Mouse (Mus musculus) forebrain, embryonic 16.5 days (tissue): Measurements from ENCODE around the gene Olfr223. TPM values are rescaled to one million over a fixed set of nuclear protein-coding genes. Genes with fewer than 3 reads are reported as not detected.
A peak's percentile ranks its signal among the peaks of the same experiment; 100 is the strongest.
"Not testable (repeated sequence)": the region's sequence is repeated elsewhere in the genome, so short reads cannot be mapped to it uniquely, and the experiment has no call there.

ENCODE experiments used
- ATAC-seq: fragments of 200-750 bp; cut with Nextera tagmentation; 2 replicates; pipeline ENCODE4 v1.8.0; 2017; ENCODE audit warnings: mild to moderate bottlenecking, moderate library complexity
- H3K27ac ChIP-seq: fragments of 300-500 bp; sonication (generic); 2 replicates; pipeline ENCODE4 v1.5.1; 2014; ENCODE audit warnings: low read length, control low read depth
- H3K27me3 ChIP-seq: fragments of 300-500 bp; sonication (generic); replicated peaks from 2 replicates; pipeline ENCODE4 v1.6.1; 2014; ENCODE audit warnings: low read length; ENCODE audit not compliant: control insufficient read depth, insufficient read depth
- H3K36me3 ChIP-seq: fragments of 300-500 bp; sonication (generic); 2 replicates; pipeline ENCODE4 v1.6.1; 2014; ENCODE audit not compliant: control insufficient read depth, insufficient read depth
- H3K4me1 ChIP-seq: fragments of 300-500 bp; sonication (generic); replicated peaks from 2 replicates; pipeline ENCODE4 v1.6.1; 2014; ENCODE audit warnings: low read length; ENCODE audit not compliant: control insufficient read depth, insufficient read depth
- H3K4me2 ChIP-seq: fragments of 300-500 bp; sonication (generic); 2 replicates; pipeline ENCODE4 v1.6.1; 2014; ENCODE audit warnings: mild to moderate bottlenecking, low read length, control low read depth
- H3K4me3 ChIP-seq: fragments of 300-500 bp; sonication (generic); replicated peaks from 2 replicates; pipeline ENCODE4 v1.5.1; 2014; ENCODE audit warnings: mild to moderate bottlenecking, low read length, control low read depth
- H3K9ac ChIP-seq: fragments of 300-500 bp; sonication (generic); replicated peaks from 2 replicates; pipeline ENCODE4 v1.6.1; 2014; ENCODE audit warnings: low read depth, low read length, control low read depth
- H3K9me3 ChIP-seq: fragments of 300-500 bp; sonication (generic); 2 replicates; pipeline ENCODE4 v1.6.1; 2016; ENCODE audit warnings: low read length; ENCODE audit not compliant: control insufficient read depth
- WGBS: fragments of 180-500 bp; shearing (Covaris S2); extraction: QIAGEN DNeasy Blood & Tissue Kit; methylation state at CpG from one replicate; pipeline ENCODE4 v1.1.7; 2014; 5-methylcytosine and 5-hydroxymethylcytosine counted together
- polyA plus RNA-seq: library from polyadenylated mRNA; unstranded; fragments of >200 nt; fragmentation: Nextera tagmentation; extraction: Ambion mirVana; gene quantifications from 2 replicates; pipeline ENCODE4 v1.2.1, GENCODE M21; 2015

Gene Olfr223
- polyA plus RNA-seq, 1 experiment from 2014 or later, result not detected

- no peak overlapping the region for H3K4me2 ChIP-seq
- 17% methylated on average over 5 of the region's 5 CpGs for WGBS
These were observed 39.9 kb upstream of the Olfr223 start for GRCm38 (mm10) chr11:59633037-59633436.

DNA sequence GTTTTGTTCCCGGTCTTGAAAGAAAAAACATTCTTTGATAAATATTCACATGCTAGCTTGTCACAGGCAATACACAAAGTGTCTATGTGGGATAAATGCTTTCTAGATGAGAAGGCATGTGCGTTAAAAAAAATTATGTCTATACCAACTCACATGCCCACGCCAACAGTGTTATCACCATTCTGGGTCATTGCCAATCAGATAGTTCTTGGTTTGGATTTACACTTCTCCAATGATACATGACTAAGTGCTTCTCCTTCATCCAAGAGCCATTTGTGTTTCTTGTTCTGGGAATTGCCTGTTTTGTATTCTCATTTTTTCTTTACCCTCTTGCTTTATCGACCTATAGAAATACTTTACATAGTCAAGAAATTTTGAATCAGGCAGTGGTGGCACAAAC lies 38.9 kb upstream of the Olfr223 start:
- Histone ChIP-seq H3K4me1 (no peaks in the 10 kb centered on the region), H3K9ac (no peak overlapping the region), H3K27ac (no peak overlapping the region), H3K4me2 (no peak overlapping the region), H3K36me3 (no peaks in the 10 kb centered on the region), H3K27me3 (no peaks in the 10 kb centered on the region), H3K9me3 (no peaks in the 10 kb centered on the region), H3K4me3 (no peak overlapping the region)
- no peak for ATAC-seq
- WGBS, result 82% methylated on average over 4 of the region's 4 CpGs

More at GRCm38 (mm10) chr11:59633037-59633436, 39.9 kb upstream of the Olfr223 start:
- Histone ChIP-seq H3K4me1 (no peaks in the 10 kb centered on the region), H3K9me3 (no peaks in the 10 kb centered on the region), H3K36me3 (no peaks in the 10 kb centered on the region), H3K9ac (no peak overlapping the region), H3K27me3 (no peaks in the 10 kb centered on the region), H3K4me3 (no peak overlapping the region), H3K27ac (no peak overlapping the region)
- no peak for ATAC-seq

GRCm38 (mm10) chr11:59629871-59630270 lies 36.8 kb upstream of the Olfr223 start:
- WGBS, result 58% methylated on average over 5 of the region's 5 CpGs
- Histone ChIP-seq H3K27ac (no peak overlapping the region), H3K9me3 (no peaks in the 10 kb centered on the region), H3K4me2 (no peak overlapping the region), H3K4me1 (no peaks in the 10 kb centered on the region), H3K27me3 (no peaks in the 10 kb centered on the region), H3K36me3 (no peaks in the 10 kb centered on the region), H3K9ac (no peak overlapping the region), H3K4me3 (no peak overlapping the region)
- ATAC-seq, result no peak

GRCm38 (mm10) chr11:59628177-59628576 lies 35.1 kb upstream of the Olfr223 start:
- Histone ChIP-seq H3K4me3 (no peak overlapping the region), H3K9me3 (no peaks in the 10 kb centered on the region), H3K36me3 (no peaks in the 10 kb centered on the region), H3K27me3 (no peaks in the 10 kb centered on the region), H3K4me2 (no peak overlapping the region), H3K27ac (no peak overlapping the region), H3K4me1 (no peaks in the 10 kb centered on the region), H3K9ac (no peak overlapping the region)
- ATAC-seq, result no peak
- WGBS, result 91% methylated on average over 5 of the region's 5 CpGs

DNA sequence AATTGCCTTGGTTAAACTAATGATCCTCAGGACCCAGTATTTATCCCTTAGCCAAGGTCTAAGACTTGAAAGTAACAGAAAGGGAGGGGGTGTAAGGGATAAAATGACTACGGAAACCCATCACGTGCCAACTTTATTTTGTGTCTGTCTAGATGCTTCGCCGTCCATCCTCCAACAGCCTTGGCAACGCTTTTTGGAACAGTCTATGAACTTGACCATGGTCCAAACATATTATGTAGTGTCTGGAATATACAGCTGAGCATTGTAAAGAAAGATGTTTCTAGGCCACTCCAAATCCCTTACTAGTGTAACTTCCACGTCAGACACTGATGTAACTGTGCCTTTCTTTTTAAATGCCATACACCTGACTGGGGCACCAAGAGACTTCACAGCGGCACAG lies 33.1 kb upstream of the Olfr223 start:
- Histone ChIP-seq H3K4me3 (no peak overlapping the region), H3K9ac (no peak overlapping the region), H3K27ac (no peak overlapping the region), H3K4me2 (no peak overlapping the region), H3K27me3 (no peaks in the 10 kb centered on the region), H3K36me3 (no peaks in the 10 kb centered on the region), H3K9me3 (no peaks in the 10 kb centered on the region), H3K4me1 (no peaks in the 10 kb centered on the region)
- ATAC-seq, result no peak
- 67% methylated on average over 7 of the region's 7 CpGs for WGBS

- ATAC-seq, result peak; percentile 87
- no peaks in the 10 kb centered on the region for H3K27me3 ChIP-seq
- H3K4me1 ChIP-seq, result no peaks in the 10 kb centered on the region
- H3K9ac ChIP-seq, result no peak overlapping the region
- H3K36me3 ChIP-seq, result no peaks in the 10 kb centered on the region
- H3K27ac ChIP-seq, result no peak overlapping the region
- WGBS, result 33% methylated on average over 6 of the region's 6 CpGs
- H3K4me3 ChIP-seq, result no peak overlapping the region
- H3K4me2 ChIP-seq, result no peak overlapping the region
- no peaks in the 10 kb centered on the region for H3K9me3 ChIP-seq
These were observed 31.0 kb upstream of the Olfr223 start for GRCm38 (mm10) chr11:59624017-59624630.

GRCm38 (mm10) chr11:59622214-59622613 lies 29.1 kb upstream of the Olfr223 start:
- H3K27me3 ChIP-seq, result no peaks in the 10 kb centered on the region
- H3K9me3 ChIP-seq, result no peaks in the 10 kb centered on the region
- no peak for ATAC-seq
- H3K27ac ChIP-seq, result no peak overlapping the region
- H3K4me3 ChIP-seq, result no peak overlapping the region
- 77% methylated on average over 3 of the region's 3 CpGs for WGBS
- H3K9ac ChIP-seq, result no peak overlapping the region
- no peaks in the 10 kb centered on the region for H3K36me3 ChIP-seq
- H3K4me2 ChIP-seq, result no peak overlapping the region
- H3K4me1 ChIP-seq, result no peaks in the 10 kb centered on the region

- H3K4me1 ChIP-seq, H3K4me3 ChIP-seq, H3K4me2 ChIP-seq, H3K9me3 ChIP-seq, ATAC-seq, H3K27ac ChIP-seq, H3K27me3 ChIP-seq, H3K36me3 ChIP-seq, H3K9ac ChIP-seq: not testable (repeated sequence)
- WGBS, result 95% methylated on average over 2 of the region's 2 CpGs
These were observed 23.9 kb upstream of the Olfr223 start for GRCm38 (mm10) chr11:59616986-59617385.

GRCm38 (mm10) chr11:59614120-59614519 lies 21.0 kb upstream of the Olfr223 start:
- ATAC-seq, result no peak
- WGBS, result 51% methylated on average over 4 of the region's 4 CpGs

GRCm38 (mm10) chr11:59611646-59612045 lies 18.6 kb upstream of the Olfr223 start:
- ATAC-seq, result no peak

More at GRCm38 (mm10) chr11:59614120-59614519, 21.0 kb upstream of the Olfr223 start:
- Histone ChIP-seq H3K36me3 (no peaks in the 10 kb centered on the region), H3K4me1 (no peaks in the 10 kb centered on the region), H3K27ac (no peak overlapping the region), H3K9ac (no peak overlapping the region), H3K27me3 (no peaks in the 10 kb centered on the region), H3K4me2 (no peak overlapping the region), H3K9me3 (no peaks in the 10 kb centered on the region), H3K4me3 (no peak overlapping the region)

More at GRCm38 (mm10) chr11:59611646-59612045, 18.6 kb upstream of the Olfr223 start:
- Histone ChIP-seq H3K4me3 (no peak overlapping the region), H3K27ac (no peak overlapping the region), H3K27me3 (no peaks in the 10 kb centered on the region), H3K9me3 (no peaks in the 10 kb centered on the region), H3K9ac (no peak overlapping the region), H3K4me1 (no peaks in the 10 kb centered on the region), H3K4me2 (no peak overlapping the region), H3K36me3 (no peaks in the 10 kb centered on the region)
- 92% methylated on average over 5 of the region's 5 CpGs for WGBS
